Mouse (Mus musculus) stomach, postnatal 0 days (tissue): ENCODE data around the gene Mkln1. TPM values are rescaled to one million over a fixed set of nuclear protein-coding genes. Genes with fewer than 3 reads are reported as not detected.

Source experiments
- ATAC-seq: fragments of 200-750 bp; cut with Nextera tagmentation; 2 replicates; pipeline ENCODE4 v1.8.0; 2017; ENCODE audit not compliant: low FRiP score, low TSS enrichment
- DNase-seq: peaks from one replicate; pipeline ENCODE4 v3.0.0-alpha.2; 2016; ENCODE audit warnings: low spot score
- H3K27ac ChIP-seq: fragments of 300-500 bp; sonication (generic); replicated peaks from 2 replicates; pipeline ENCODE4 v1.5.1; 2014; ENCODE audit warnings: mild to moderate bottlenecking, control low read depth
- H3K27me3 ChIP-seq: fragments of 300-500 bp; sonication (generic); 2 replicates; pipeline ENCODE4 v1.6.1; 2014; ENCODE audit warnings: low read length; ENCODE audit not compliant: control insufficient read depth, insufficient read depth
- H3K36me3 ChIP-seq: fragments of 300-500 bp; sonication (generic); 2 replicates; pipeline ENCODE4 v1.6.1; 2014; ENCODE audit warnings: low read length, mixed read lengths; ENCODE audit not compliant: control insufficient read depth, insufficient read depth
- H3K4me1 ChIP-seq: fragments of 300-500 bp; sonication (generic); replicated peaks from 2 replicates; pipeline ENCODE4 v1.6.1; 2014; ENCODE audit warnings: antibody characterized with exemption; ENCODE audit not compliant: control insufficient read depth, insufficient read depth
- H3K4me2 ChIP-seq: fragments of 300-500 bp; sonication (generic); replicated peaks from 2 replicates; pipeline ENCODE4 v1.6.1; 2014; ENCODE audit warnings: low read depth, mild to moderate bottlenecking, control low read depth, moderate library complexity
- H3K4me3 ChIP-seq: fragments of 300-500 bp; sonication (generic); 2 replicates; pipeline ENCODE4 v1.5.1; 2014; ENCODE audit warnings: low read depth, low read length, control low read depth
- H3K9ac ChIP-seq: fragments of 300-500 bp; sonication (generic); 2 replicates; pipeline ENCODE4 v1.6.1; 2014; ENCODE audit warnings: mild to moderate bottlenecking, low read length, control low read depth, mixed read lengths
- H3K9me3 ChIP-seq: fragments of 300-500 bp; sonication (generic); 2 replicates; pipeline ENCODE4 v1.6.1; 2016; ENCODE audit warnings: low read length; ENCODE audit not compliant: control insufficient read depth
- CTCF ChIP-seq: IDR thresholded peaks from 2 replicates; pipeline ENCODE4 v1.5.1; 2016; ENCODE audit warnings: antibody characterized with exemption, low read depth, mild to moderate bottlenecking, moderate library complexity
- EP300 ChIP-seq: optimal IDR thresholded peaks from 2 replicates; pipeline ENCODE3; 2016; ENCODE audit warnings: antibody characterized with exemption
- WGBS: fragments of 180-500 bp; shearing (Covaris S2); extraction: QIAGEN DNeasy Blood & Tissue Kit; methylation state at CpG from one replicate; pipeline ENCODE4 v1.1.7; 2014; 5-methylcytosine and 5-hydroxymethylcytosine counted together
- polyA plus RNA-seq: library from polyadenylated mRNA; unstranded; fragments of >200 nt; fragmentation: Nextera tagmentation; extraction: Ambion mirVana; gene quantifications from 2 replicates; pipeline ENCODE4 v1.2.1, GENCODE M21; 2015

The Mkln1 gene
- polyA plus RNA-seq, 1 experiment from 2014 or later, result 108 TPM

GRCm38 (mm10) chr6:31562371-31563080, 164.0 kb downstream of the Mkln1 start:
- DNase-seq (no peak), ATAC-seq (no peak)
- H3K9ac ChIP-seq, result no peak overlapping the region
- H3K4me3 ChIP-seq, result peak overlapping the region; percentile 57
- H3K27me3 ChIP-seq, result peaks cover 2% of the 10 kb centered on the region; the same call in 1 of the 2 replicates
- no peaks in the 10 kb centered on the region for H3K36me3 ChIP-seq
- TF ChIP-seq CTCF (no peak), EP300 (no peak)
- peak overlapping the region; percentile 85 for H3K4me2 ChIP-seq
- no peaks in the 10 kb centered on the region for H3K9me3 ChIP-seq
- H3K27ac ChIP-seq, result no peak overlapping the region
- peaks cover 2% of the 10 kb centered on the region; the same call in 1 of the 2 replicates for H3K4me1 ChIP-seq
- WGBS, result 19% methylated on average over 16 of the region's 16 CpGs

DNA sequence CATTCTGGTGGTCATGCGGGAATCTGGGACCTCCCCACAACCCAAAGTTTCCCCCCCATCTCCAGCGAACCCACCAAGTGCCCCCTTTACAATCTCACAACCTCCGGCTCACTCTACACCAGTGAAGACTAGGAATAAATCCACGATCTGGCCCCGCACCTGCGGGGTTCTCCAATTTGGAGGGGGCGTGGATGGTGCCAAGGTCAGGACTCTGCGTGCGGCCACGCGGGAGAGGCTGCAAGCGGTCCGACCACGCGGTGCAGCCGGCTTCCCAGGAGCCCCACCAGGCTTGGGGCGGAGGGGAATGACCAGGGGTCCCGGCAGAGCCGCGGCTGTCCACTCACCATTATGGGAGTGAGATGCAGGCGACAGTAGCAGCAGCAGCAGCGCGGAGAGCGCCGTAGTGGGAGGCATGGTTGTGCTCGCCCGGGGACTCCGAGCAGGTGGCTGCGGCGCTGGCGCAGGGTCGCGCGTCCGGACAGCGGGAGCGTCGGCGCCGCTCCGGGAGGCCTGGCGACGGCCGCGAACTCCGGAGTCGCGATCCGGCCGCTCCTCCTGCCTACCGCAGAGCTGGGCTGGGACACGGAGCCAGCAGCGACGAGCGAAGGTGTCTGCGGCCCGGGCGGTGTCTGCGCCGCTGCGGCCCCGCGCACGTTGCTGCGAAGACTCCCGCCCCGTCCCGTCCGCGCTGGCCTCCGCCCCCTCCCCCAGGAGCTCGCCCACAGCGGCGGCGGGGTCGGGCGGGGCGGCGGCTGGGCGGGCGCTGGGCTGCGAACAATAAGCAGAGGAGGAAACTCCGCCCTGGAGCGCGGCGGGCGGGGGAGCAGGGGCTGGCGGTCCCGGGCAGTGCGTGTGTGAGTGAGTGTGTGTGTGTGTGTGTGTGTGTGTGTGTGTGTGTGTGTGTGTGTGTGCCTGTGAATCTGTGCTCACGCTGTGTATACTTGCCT, 165.0 kb downstream of the Mkln1 start, which contains the start of gene Podxl:
Gene Podxl (minus strand): TSS at position 747 of the 947 bp plus-strand sequence.
- Histone ChIP-seq H3K4me1 (peaks cover 2% of the 10 kb centered on the region; the same call in 1 of the 2 replicates), H3K27me3 (peaks cover 2% of the 10 kb centered on the region; the same call in 1 of the 2 replicates), H3K4me2 (peak within 1 kb of the TSS; percentile 85), H3K27ac (peak within 1 kb of the TSS; percentile 30; the same call in 1 of the 2 replicates), H3K9ac (peak within 1 kb of the TSS; percentile 55), H3K9me3 (no peaks in the 10 kb centered on the region), H3K36me3 (no peaks in the 10 kb centered on the region), H3K4me3 (peak within 1 kb of the TSS; percentile 57)
- under 1% methylated on average over 44 of the region's 91 CpGs for WGBS
- peak; percentile 84 for DNase-seq
- no peak for TF ChIP-seq CTCF
- TF ChIP-seq EP300, result no peak
- ATAC-seq, result peak; percentile 86

DNA sequence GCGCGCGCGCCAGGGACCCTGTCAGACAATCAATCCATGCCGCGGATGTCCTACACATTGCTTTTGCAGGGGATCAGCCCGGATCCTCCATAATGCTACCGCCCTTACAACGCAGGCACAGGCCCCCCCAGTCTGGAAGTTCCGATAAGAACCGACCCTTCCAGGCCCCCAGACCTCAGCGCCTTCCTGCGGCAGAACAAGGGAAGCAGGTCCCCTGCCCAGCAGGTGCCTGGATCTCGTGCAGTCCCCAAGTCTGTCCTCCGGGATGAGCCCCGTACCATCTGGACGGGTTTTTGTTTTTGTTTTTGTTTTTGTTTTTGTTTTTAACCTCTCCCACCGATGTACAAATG, 165.6 kb downstream of the Mkln1 start:
- ATAC-seq (no peak; the same call in 1 of the 2 replicates), DNase-seq (no peak)
- TF ChIP-seq CTCF, result no peak
- TF ChIP-seq EP300, result no peak
- Histone ChIP-seq H3K36me3 (no peaks in the 10 kb centered on the region), H3K9ac (peak overlapping the region; percentile 27; the same call in 1 of the 2 replicates), H3K4me3 (peak overlapping the region; percentile 57), H3K4me1 (peaks cover 2% of the 10 kb centered on the region; the same call in 1 of the 2 replicates), H3K27ac (no peak overlapping the region), H3K4me2 (peak overlapping the region; percentile 85), H3K27me3 (peaks cover 2% of the 10 kb centered on the region; the same call in 1 of the 2 replicates), H3K9me3 (no peaks in the 10 kb centered on the region)
- 2% methylated on average over 18 of the region's 18 CpGs for WGBS

GRCm38 (mm10) chr6:31564901-31565391, 166.4 kb downstream of the Mkln1 start:
- Histone ChIP-seq H3K4me3 (no peak overlapping the region), H3K4me2 (no peak overlapping the region), H3K9me3 (no peaks in the 10 kb centered on the region), H3K36me3 (no peaks in the 10 kb centered on the region), H3K27ac (no peak overlapping the region), H3K4me1 (peaks cover 2% of the 10 kb centered on the region; the same call in 1 of the 2 replicates), H3K27me3 (peaks cover 2% of the 10 kb centered on the region; the same call in 1 of the 2 replicates), H3K9ac (no peak overlapping the region)
- no peak for TF ChIP-seq CTCF
- no peak for TF ChIP-seq EP300
- 18% methylated on average over 17 of the region's 17 CpGs for WGBS
- no peak for ATAC-seq
- no peak for DNase-seq

Other genes with a start within 250 kb of the Mkln1 start
- 6.6 and 6.7 TPM in 2 replicates for gene Podxl, start 165.2 kb downstream of the Mkln1 start, polyA plus RNA-seq